Mouse (Mus musculus): ENCODE measurements around the gene Lbhd2. TPM values are rescaled to one million over a fixed set of nuclear protein-coding genes. Genes with fewer than 3 reads are reported as not detected.

Lbhd2 gene
- polyA plus RNA-seq, 1 experiment = not detected

DNA sequence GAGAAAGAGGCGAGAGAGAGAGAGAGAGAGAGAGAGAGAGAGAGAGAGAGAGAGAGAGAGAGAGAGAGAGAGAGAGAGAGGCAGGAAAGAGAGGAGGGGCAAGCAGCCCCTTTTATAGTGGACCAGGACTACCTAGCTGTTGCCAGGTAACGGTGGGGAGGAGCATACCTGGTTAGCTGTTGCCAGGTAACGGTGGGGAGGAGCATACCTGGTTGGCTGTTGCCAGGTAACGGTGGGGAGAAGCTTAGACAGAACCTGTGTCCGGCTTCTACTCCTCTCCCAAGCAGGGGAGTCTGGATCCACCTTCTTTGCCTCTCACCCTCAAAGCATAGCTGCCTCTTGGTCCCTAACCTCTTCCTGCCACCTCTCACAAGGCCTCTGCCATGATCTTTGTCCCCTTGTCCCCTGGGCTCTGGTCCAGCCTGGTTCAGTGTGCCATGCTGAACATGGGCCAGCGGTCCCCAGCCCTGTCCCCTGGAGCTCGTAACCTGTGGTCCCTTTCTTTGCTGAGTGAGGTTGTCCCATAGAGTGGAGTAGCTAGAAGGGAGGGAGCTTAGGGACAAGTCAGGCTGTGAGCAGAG, 27.6 kb downstream of the Lbhd2 start:
- TF ChIP-seq MAX (IDR thresholded peaks at IDR 0.05) (no peak), CTCF (IDR thresholded peaks at IDR 0.05; ENCODE audit: control insufficient read depth, insufficient read depth, insufficient read length) (no peak), USF1 (IDR thresholded peaks at IDR 0.05; ENCODE audit: low read depth) (no peak), MYOG (IDR thresholded peaks at IDR 0.05; ENCODE audit: control insufficient read depth, extremely low read depth, insufficient read length) (no peak), CEBPB (IDR thresholded peaks at IDR 0.05; ENCODE audit: low read depth) (no peak), MYOD1 (IDR thresholded peaks at IDR 0.05; ENCODE audit: control insufficient read depth, insufficient read length, low read depth) (no peak), FOSL1 (IDR thresholded peaks at IDR 0.05; ENCODE audit: insufficient read depth, low read length, poor library complexity, severe bottlenecking) (no peak)
- H3K27me3 ChIP-seq (ENCODE audit: control insufficient read depth, insufficient read depth, insufficient read length) = no peaks in the 10 kb centered on the region
- H3ac ChIP-seq (ENCODE audit: control insufficient read depth, insufficient read length, low read depth) = peak overlapping the region; percentile 7
- H3K36me3 ChIP-seq (ENCODE audit: control insufficient read depth, insufficient read depth) = no peaks in the 10 kb centered on the region
- H3K79me3 ChIP-seq (ENCODE audit: low read depth) = peaks cover 4% of the 10 kb centered on the region
- H3K4me3 ChIP-seq (ENCODE audit: insufficient read depth, poor library complexity, severe bottlenecking) = no peak overlapping the region
- peaks cover 25% of the 10 kb centered on the region for H3K79me2 ChIP-seq (ENCODE audit: control insufficient read depth, insufficient read depth)

DNA sequence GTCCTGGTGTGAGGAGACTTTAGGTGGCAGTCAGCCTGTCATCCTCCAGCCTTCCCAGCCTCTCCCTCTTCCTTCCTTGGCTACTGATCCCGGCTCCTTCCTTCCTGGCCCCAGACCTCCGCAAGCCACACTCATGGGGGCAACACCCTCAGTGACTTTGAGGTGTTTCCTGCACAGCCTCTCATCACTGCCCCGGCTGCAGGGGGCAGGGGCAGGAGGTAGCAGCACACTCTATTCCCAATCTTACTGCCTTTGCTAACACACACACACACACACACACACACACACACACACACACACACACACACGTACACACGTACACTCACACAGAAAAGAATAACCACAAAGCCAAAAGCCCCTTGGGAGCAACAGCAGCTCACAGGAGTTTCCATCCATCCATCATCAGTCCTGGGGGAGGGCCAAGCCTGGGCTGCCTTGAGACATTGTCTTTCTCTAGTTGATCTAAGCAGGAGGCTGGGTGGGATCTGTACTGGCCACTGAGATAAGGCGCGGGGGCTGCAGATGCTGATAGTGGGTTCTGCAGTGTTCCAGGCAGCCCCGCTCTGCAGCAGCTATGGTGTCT, 28.2 kb downstream of the Lbhd2 start:
- no peaks in the 10 kb centered on the region for H3K27me3 ChIP-seq (ENCODE audit: control insufficient read depth, insufficient read depth, insufficient read length)
- TF ChIP-seq MYOD1 (IDR thresholded peaks at IDR 0.05; ENCODE audit: control insufficient read depth, insufficient read length, low read depth) (peak; percentile 45), USF1 (IDR thresholded peaks at IDR 0.05; ENCODE audit: low read depth) (no peak), MYOG (IDR thresholded peaks at IDR 0.05; ENCODE audit: control insufficient read depth, extremely low read depth, insufficient read length) (no peak), FOSL1 (IDR thresholded peaks at IDR 0.05; ENCODE audit: insufficient read depth, low read length, poor library complexity, severe bottlenecking) (no peak), CEBPB (IDR thresholded peaks at IDR 0.05; ENCODE audit: low read depth) (no peak), CTCF (IDR thresholded peaks at IDR 0.05; ENCODE audit: control insufficient read depth, insufficient read depth, insufficient read length) (no peak), MAX (IDR thresholded peaks at IDR 0.05) (no peak)
- no peaks in the 10 kb centered on the region for H3K79me3 ChIP-seq (ENCODE audit: low read depth)
- peaks cover 19% of the 10 kb centered on the region for H3K79me2 ChIP-seq (ENCODE audit: control insufficient read depth, insufficient read depth)
- H3K36me3 ChIP-seq (ENCODE audit: control insufficient read depth, insufficient read depth) = no peaks in the 10 kb centered on the region
- H3K4me3 ChIP-seq (ENCODE audit: insufficient read depth, poor library complexity, severe bottlenecking) = no peak overlapping the region
- no peak overlapping the region for H3ac ChIP-seq (ENCODE audit: control insufficient read depth, insufficient read length, low read depth)

DNA sequence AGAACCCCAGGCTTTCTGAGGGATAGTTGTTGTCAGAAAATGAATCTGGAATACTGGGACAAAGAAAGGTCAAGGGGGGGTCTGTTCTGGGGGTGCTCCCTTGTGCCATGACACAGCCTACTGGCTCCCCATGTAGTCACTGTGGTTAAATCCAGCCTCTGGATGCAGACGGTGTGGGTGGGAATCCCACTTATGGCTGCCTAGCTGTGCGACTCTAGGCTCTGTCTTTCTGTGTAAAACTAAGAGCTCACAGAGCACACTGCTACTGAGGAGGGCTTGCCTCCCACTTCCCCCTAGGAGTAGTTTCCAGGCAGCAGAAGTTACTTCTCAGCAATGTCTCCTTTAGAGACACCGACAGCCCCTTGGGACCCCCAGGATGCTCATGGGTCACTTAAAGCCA, 29.6 kb downstream of the Lbhd2 start:
- no peak for TF ChIP-seq MAX (IDR thresholded peaks at IDR 0.05)
- TF ChIP-seq MYOG (IDR thresholded peaks at IDR 0.05; ENCODE audit: control insufficient read depth, extremely low read depth, insufficient read length) = no peak
- TF ChIP-seq CTCF (IDR thresholded peaks at IDR 0.05; ENCODE audit: control insufficient read depth, insufficient read depth, insufficient read length) = no peak
- TF ChIP-seq USF1 (IDR thresholded peaks at IDR 0.05; ENCODE audit: low read depth) = no peak
- no peak for TF ChIP-seq MYOD1 (IDR thresholded peaks at IDR 0.05; ENCODE audit: control insufficient read depth, insufficient read length, low read depth)
- no peak for TF ChIP-seq CEBPB (IDR thresholded peaks at IDR 0.05; ENCODE audit: low read depth)
- no peak for TF ChIP-seq FOSL1 (IDR thresholded peaks at IDR 0.05; ENCODE audit: insufficient read depth, low read length, poor library complexity, severe bottlenecking)
- no peaks in the 10 kb centered on the region for H3K27me3 ChIP-seq (ENCODE audit: control insufficient read depth, insufficient read depth, insufficient read length)

DNA sequence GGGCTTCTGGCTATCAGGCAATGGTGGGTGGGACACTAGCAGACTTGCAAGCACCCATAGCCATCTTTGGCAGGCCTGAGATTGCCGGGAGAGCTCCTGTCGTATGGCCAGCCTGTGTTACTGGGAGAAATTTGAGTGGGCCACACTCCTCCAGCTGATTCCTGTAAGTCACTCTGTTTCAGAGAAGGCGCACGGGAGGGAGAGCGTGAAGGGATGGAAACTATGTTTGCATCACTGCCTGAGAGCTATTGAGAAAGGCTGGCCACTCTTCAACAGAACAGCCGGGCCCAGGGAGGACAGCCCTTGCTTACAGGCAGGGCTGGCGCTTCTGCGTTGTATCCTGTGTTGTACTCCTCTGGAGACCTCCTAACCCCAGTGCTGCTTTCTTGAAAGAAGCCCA, 30.0 kb downstream of the Lbhd2 start:
- H3K4me3 ChIP-seq (ENCODE audit: insufficient read depth, poor library complexity, severe bottlenecking) = no peak overlapping the region
- peaks cover 6% of the 10 kb centered on the region for H3K79me2 ChIP-seq (ENCODE audit: control insufficient read depth, insufficient read depth)
- no peaks in the 10 kb centered on the region for H3K79me3 ChIP-seq (ENCODE audit: low read depth)
- H3ac ChIP-seq (ENCODE audit: control insufficient read depth, insufficient read length, low read depth) = no peak overlapping the region
- no peaks in the 10 kb centered on the region for H3K27me3 ChIP-seq (ENCODE audit: control insufficient read depth, insufficient read depth, insufficient read length)
- no peak for TF ChIP-seq CTCF (IDR thresholded peaks at IDR 0.05; ENCODE audit: control insufficient read depth, insufficient read depth, insufficient read length)
- TF ChIP-seq CEBPB (IDR thresholded peaks at IDR 0.05; ENCODE audit: low read depth) = no peak
- no peak for TF ChIP-seq MYOG (IDR thresholded peaks at IDR 0.05; ENCODE audit: control insufficient read depth, extremely low read depth, insufficient read length)
- no peak for TF ChIP-seq FOSL1 (IDR thresholded peaks at IDR 0.05; ENCODE audit: insufficient read depth, low read length, poor library complexity, severe bottlenecking)
- TF ChIP-seq USF1 (IDR thresholded peaks at IDR 0.05; ENCODE audit: low read depth) = no peak
- TF ChIP-seq MYOD1 (IDR thresholded peaks at IDR 0.05; ENCODE audit: control insufficient read depth, insufficient read length, low read depth) = no peak
- TF ChIP-seq MAX (IDR thresholded peaks at IDR 0.05) = no peak
- H3K36me3 ChIP-seq (ENCODE audit: control insufficient read depth, insufficient read depth) = no peaks in the 10 kb centered on the region

More for the DNA sequence above, 29.6 kb downstream of the Lbhd2 start:
- Histone ChIP-seq H3K36me3 (ENCODE audit: control insufficient read depth, insufficient read depth) (no peaks in the 10 kb centered on the region), H3K4me3 (ENCODE audit: insufficient read depth, poor library complexity, severe bottlenecking) (no peak overlapping the region), H3ac (ENCODE audit: control insufficient read depth, insufficient read length, low read depth) (no peak overlapping the region), H3K79me3 (ENCODE audit: low read depth) (no peaks in the 10 kb centered on the region), H3K79me2 (ENCODE audit: control insufficient read depth, insufficient read depth) (peaks cover 11% of the 10 kb centered on the region)

DNA sequence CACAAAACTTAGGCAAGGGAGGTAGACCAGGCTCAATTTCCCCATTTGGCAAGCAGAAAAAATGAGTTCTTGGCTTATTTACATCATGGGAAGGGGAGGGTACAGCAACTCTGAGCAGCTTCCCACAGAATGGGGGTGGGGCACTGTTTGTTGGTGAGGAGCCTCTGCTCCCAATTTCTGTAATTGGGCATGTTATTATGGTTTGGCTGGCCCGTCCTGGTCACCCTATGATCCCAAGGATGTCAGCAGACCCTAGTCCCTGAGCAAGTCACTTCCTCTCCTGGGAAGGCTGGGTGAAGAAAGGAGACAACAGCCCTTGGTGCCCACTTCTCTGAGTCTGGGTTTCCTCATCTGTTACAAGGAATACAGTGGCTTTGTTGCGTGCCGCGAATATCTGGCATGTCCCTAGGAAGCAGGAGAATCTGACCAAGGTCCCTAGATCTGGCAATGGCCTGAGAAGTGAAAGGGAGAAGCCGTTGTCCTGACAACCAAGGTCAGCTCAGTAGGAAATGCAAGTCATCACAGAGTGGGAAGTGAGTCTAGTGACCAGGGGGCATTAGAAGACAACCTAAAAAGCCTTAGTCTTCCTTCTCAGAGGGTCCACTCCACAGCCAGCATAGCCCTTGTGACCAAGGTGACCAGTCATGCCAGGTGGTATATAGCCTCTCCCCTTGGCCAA, 30.8 kb downstream of the Lbhd2 start:
- H3K4me3 ChIP-seq (ENCODE audit: insufficient read depth, poor library complexity, severe bottlenecking) = no peak overlapping the region
- no peaks in the 10 kb centered on the region for H3K79me2 ChIP-seq (ENCODE audit: control insufficient read depth, insufficient read depth)
- no peaks in the 10 kb centered on the region for H3K79me3 ChIP-seq (ENCODE audit: low read depth)
- no peaks in the 10 kb centered on the region for H3K36me3 ChIP-seq (ENCODE audit: control insufficient read depth, insufficient read depth)
- H3ac ChIP-seq (ENCODE audit: control insufficient read depth, insufficient read length, low read depth) = no peak overlapping the region
- no peaks in the 10 kb centered on the region for H3K27me3 ChIP-seq (ENCODE audit: control insufficient read depth, insufficient read depth, insufficient read length)
- TF ChIP-seq CTCF (IDR thresholded peaks at IDR 0.05; ENCODE audit: control insufficient read depth, insufficient read depth, insufficient read length) (no peak), USF1 (IDR thresholded peaks at IDR 0.05; ENCODE audit: low read depth) (no peak), MYOG (IDR thresholded peaks at IDR 0.05; ENCODE audit: control insufficient read depth, extremely low read depth, insufficient read length) (no peak), CEBPB (IDR thresholded peaks at IDR 0.05; ENCODE audit: low read depth) (no peak), MAX (IDR thresholded peaks at IDR 0.05) (no peak), MYOD1 (IDR thresholded peaks at IDR 0.05; ENCODE audit: control insufficient read depth, insufficient read length, low read depth) (no peak), FOSL1 (IDR thresholded peaks at IDR 0.05; ENCODE audit: insufficient read depth, low read length, poor library complexity, severe bottlenecking) (no peak)

All from C2C12 (cell line).